Mouse (Mus musculus): Measurements from ENCODE around the gene Usp47. TPM values are rescaled to one million over a fixed set of nuclear protein-coding genes. Genes with fewer than 3 reads are reported as not detected.
A peak's percentile ranks its signal among the peaks of the same experiment; 100 is the strongest.

Gene Usp47
- total and polyA plus RNA-seq, 2 experiments from 2014 or later = 44.9 to 55.7 TPM

DNA sequence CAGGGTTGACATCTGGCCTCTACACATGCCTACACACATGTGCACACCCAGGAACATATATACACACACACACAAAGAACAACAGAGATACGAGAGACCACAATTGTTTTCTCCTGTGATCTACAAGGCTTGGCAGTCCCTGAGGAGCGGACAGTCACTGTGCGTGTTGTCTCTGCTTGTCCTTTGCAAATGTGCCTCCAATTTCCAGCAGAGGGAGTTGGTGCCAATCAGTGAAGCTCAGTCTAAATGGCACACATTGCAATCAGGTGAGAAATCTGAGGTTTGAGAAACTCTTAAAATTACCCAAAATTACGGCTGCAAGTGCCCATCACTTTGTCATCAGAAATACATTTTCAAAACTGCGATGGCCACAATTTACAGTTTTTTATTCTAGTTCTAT is 110.0 kb downstream of the Usp47 start:
- WGBS = 83% methylated on average over 5 of the region's 5 CpGs
- no peak overlapping the region for H3K27ac ChIP-seq
- H3K9me3 ChIP-seq (ENCODE audit: low read length) = no peaks in the 10 kb centered on the region
- peak; percentile 62 for TF ChIP-seq CTCF (IDR thresholded peaks at IDR 0.05; ENCODE audit: low read depth)
- H3K4me2 ChIP-seq (ENCODE audit: low read depth, low read length) = no peak overlapping the region
- no peaks in the 10 kb centered on the region for H3K36me3 ChIP-seq (ENCODE audit: insufficient read depth, low read length)
- ATAC-seq = no peak
- peaks cover 4% of the 10 kb centered on the region; the same call in 1 of the 2 replicates for H3K4me1 ChIP-seq (ENCODE audit: insufficient read depth, low read length)
- no peaks in the 10 kb centered on the region for H3K27me3 ChIP-seq (ENCODE audit: insufficient read depth, low read length)
- no peak overlapping the region for H3K4me3 ChIP-seq (ENCODE audit: low read length)
- DNase-seq (ENCODE audit: low spot score) = no peak
- H3K9ac ChIP-seq (replicated peaks; ENCODE audit: low read length) = no peak overlapping the region

DNA sequence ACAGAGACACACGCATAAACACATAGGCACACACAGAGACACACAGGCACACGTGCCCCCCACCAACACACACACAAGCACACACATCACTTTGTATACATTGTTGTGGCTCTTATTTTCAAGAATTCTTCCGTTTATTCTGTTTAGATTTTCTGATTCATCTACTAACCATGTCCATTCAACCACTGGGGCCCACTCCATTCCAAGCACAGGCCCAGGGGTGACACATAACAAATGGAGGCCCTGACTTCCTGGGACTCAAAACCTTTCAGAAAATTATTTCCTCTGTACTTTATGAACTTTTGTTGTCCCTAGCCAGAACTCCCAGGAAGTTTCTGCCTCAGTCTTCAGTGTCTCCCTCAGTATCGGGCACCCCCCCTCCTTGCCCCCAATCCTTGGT is 111.9 kb downstream of the Usp47 start:
- Histone ChIP-seq H3K9me3 (ENCODE audit: low read length) (no peaks in the 10 kb centered on the region), H3K4me3 (ENCODE audit: low read length) (no peak overlapping the region), H3K27ac (no peak overlapping the region), H3K36me3 (ENCODE audit: insufficient read depth, low read length) (no peaks in the 10 kb centered on the region), H3K4me1 (ENCODE audit: insufficient read depth, low read length) (peaks cover 4% of the 10 kb centered on the region; the same call in 1 of the 2 replicates), H3K4me2 (ENCODE audit: low read depth, low read length) (no peak overlapping the region), H3K9ac (replicated peaks; ENCODE audit: low read length) (no peak overlapping the region), H3K27me3 (ENCODE audit: insufficient read depth, low read length) (no peaks in the 10 kb centered on the region)
- DNase-seq (ENCODE audit: low spot score) (no peak), ATAC-seq (no peak)
- 95% methylated on average over 4 of the region's 4 CpGs for WGBS
- no peak for TF ChIP-seq CTCF (IDR thresholded peaks at IDR 0.05; ENCODE audit: low read depth)

DNA sequence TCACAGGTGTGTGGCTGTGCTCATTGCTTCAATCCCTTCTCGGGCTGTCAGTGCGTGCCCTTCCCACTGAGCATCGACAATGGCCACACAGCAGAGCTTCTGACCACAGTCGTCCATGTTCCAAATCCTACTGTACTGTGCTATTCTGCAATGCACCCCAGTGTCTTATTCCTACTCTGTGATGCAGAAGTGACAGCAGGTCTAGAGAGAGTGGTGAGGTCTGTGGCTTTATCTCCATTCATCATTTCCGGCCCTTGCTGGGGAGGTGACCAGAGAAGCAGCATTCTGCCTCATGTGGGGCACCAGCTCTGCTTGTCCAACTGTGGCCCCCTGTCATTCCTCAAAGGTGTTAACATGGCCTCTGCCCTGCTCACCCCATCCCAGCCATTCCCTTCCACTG is 113.2 kb downstream of the Usp47 start:
- no peak overlapping the region for H3K9ac ChIP-seq (replicated peaks; ENCODE audit: low read length)
- no peak for TF ChIP-seq CTCF (IDR thresholded peaks at IDR 0.05; ENCODE audit: low read depth)
- ATAC-seq = no peak
- H3K27me3 ChIP-seq (ENCODE audit: insufficient read depth, low read length) = no peaks in the 10 kb centered on the region
- no peak overlapping the region for H3K4me3 ChIP-seq (ENCODE audit: low read length)
- no peaks in the 10 kb centered on the region for H3K9me3 ChIP-seq (ENCODE audit: low read length)
- WGBS = 66% methylated on average over 5 of the region's 5 CpGs
- no peak for DNase-seq (ENCODE audit: low spot score)
- H3K4me1 ChIP-seq (ENCODE audit: insufficient read depth, low read length) = peaks cover 4% of the 10 kb centered on the region; the same call in 1 of the 2 replicates
- H3K4me2 ChIP-seq (ENCODE audit: low read depth, low read length) = no peak overlapping the region
- H3K27ac ChIP-seq = no peak overlapping the region
- H3K36me3 ChIP-seq (ENCODE audit: insufficient read depth, low read length) = no peaks in the 10 kb centered on the region

DNA sequence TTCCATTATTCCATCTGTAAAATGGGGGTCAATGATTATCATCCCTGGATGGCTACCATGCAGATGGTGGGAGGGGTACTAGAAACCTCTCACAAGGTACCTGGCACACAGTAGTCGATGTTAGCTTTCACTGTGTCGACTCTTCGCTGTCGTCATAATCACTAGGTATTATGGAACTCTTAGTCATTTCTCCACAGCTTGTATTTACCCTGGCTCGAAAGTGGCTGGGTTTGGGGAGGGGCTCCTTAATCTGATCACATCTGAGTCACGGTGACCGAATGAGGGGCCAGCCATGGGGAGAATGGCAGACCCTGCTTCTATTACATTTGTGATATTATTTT is 114.8 kb downstream of the Usp47 start:
- TF ChIP-seq CTCF (IDR thresholded peaks at IDR 0.05; ENCODE audit: low read depth) = no peak
- ATAC-seq = no peak
- DNase-seq (ENCODE audit: low spot score) = no peak

DNA sequence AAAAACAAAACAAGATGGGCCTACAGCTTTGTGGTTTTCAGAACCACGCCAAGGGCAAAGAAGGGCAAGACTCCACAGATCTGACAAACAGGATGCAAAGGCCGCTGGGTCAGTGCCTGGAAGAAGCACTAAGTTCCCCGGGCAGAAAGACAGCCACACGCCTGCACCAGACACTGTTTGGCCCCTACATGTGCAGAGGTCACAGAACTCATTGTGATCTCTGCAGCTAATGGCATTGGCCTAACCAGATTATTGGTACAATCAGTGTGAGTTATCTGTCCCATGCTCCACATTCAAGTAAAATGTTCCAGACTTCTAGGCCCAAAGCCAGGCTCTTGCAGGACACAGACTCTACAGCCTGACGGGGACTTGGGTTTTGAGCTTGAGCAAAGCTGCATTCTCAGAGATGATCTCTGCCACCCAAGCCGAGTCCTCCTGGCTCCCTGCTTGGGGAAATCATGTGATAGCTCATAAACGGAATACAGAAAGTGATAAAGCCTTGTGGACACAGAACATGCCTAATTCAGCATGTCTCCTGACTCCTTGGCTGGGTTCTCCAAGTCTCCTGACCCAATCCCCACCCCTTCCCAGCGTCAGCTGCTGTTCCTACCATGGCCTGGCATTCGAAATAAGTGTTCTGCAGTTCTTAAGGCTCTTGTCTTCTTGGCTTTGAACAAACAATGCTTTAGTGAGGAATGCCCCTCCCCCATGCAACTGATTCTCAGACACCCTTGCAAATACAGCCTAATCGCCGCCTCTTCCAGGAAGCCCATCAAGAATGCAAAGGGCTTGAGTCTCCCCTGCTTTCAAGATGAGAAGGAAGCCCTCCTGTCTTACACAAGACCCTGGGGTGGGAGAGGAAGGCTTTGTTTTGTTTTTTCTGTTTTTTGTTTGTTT is 115.5 kb downstream of the Usp47 start:
- WGBS = 74% methylated on average over 11 of the region's 11 CpGs
- ATAC-seq = no peak

More for the DNA sequence above, 114.8 kb downstream of the Usp47 start:
- H3K9ac ChIP-seq (replicated peaks; ENCODE audit: low read length) = no peak overlapping the region
- no peak overlapping the region for H3K27ac ChIP-seq
- no peaks in the 10 kb centered on the region for H3K9me3 ChIP-seq (ENCODE audit: low read length)
- 81% methylated on average over 7 of the region's 7 CpGs for WGBS
- H3K4me2 ChIP-seq (ENCODE audit: low read depth, low read length) = no peak overlapping the region
- H3K4me1 ChIP-seq (ENCODE audit: insufficient read depth, low read length) = 0 out of 2 replicates have a peak, but pooled peaks cover 3% of the 10 kb centered on the region
- no peaks in the 10 kb centered on the region for H3K27me3 ChIP-seq (ENCODE audit: insufficient read depth, low read length)
- no peaks in the 10 kb centered on the region for H3K36me3 ChIP-seq (ENCODE audit: insufficient read depth, low read length)
- H3K4me3 ChIP-seq (ENCODE audit: low read length) = no peak overlapping the region

DNA sequence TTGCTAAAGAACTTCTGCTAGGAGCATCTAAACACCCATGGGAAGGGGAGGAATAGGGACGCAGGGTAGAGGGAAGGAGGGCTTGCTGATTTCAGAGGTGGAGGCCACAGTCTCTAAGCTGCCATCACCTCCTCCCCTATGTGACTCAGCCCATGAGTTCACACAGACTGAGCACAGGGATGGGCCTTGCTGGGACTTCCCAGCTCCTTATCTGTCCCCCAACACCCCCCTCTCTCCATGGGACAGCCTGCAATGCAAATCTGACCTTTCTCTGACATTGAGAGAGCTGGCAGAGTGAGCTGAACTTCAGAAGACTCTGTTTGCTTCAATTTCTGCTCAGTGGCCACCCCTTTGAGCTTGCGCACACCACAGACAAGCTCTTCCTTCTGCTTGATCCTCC is 117.4 kb downstream of the Usp47 start:
- H3K9me3 ChIP-seq (ENCODE audit: low read length) = no peaks in the 10 kb centered on the region
- no peak overlapping the region for H3K27ac ChIP-seq
- no peak overlapping the region for H3K4me3 ChIP-seq (ENCODE audit: low read length)
- no peak overlapping the region for H3K4me2 ChIP-seq (ENCODE audit: low read depth, low read length)
- H3K36me3 ChIP-seq (ENCODE audit: insufficient read depth, low read length) = no peaks in the 10 kb centered on the region
- H3K27me3 ChIP-seq (ENCODE audit: insufficient read depth, low read length) = no peaks in the 10 kb centered on the region
- ATAC-seq (no peak), DNase-seq (ENCODE audit: low spot score) (no peak)
- TF ChIP-seq CTCF (IDR thresholded peaks at IDR 0.05; ENCODE audit: low read depth) = no peak
- H3K4me1 ChIP-seq (ENCODE audit: insufficient read depth, low read length) = 0 out of 2 replicates have a peak, but pooled peaks cover 6% of the 10 kb centered on the region
- 94% methylated on average over 2 of the region's 2 CpGs for WGBS
- no peak overlapping the region for H3K9ac ChIP-seq (replicated peaks; ENCODE audit: low read length)

More for the DNA sequence above, 115.5 kb downstream of the Usp47 start:
- Histone ChIP-seq H3K27ac (no peak overlapping the region), H3K36me3 (ENCODE audit: insufficient read depth, low read length) (no peaks in the 10 kb centered on the region), H3K9ac (replicated peaks; ENCODE audit: low read length) (no peak overlapping the region), H3K4me1 (ENCODE audit: insufficient read depth, low read length) (0 out of 2 replicates have a peak, but pooled peaks cover 6% of the 10 kb centered on the region), H3K4me3 (ENCODE audit: low read length) (no peak overlapping the region), H3K9me3 (ENCODE audit: low read length) (no peaks in the 10 kb centered on the region), H3K4me2 (ENCODE audit: low read depth, low read length) (no peak overlapping the region), H3K27me3 (ENCODE audit: insufficient read depth, low read length) (no peaks in the 10 kb centered on the region)
- TF ChIP-seq CTCF (IDR thresholded peaks at IDR 0.05; ENCODE audit: low read depth) = no peak
- DNase-seq (ENCODE audit: low spot score) = no peak

DNA sequence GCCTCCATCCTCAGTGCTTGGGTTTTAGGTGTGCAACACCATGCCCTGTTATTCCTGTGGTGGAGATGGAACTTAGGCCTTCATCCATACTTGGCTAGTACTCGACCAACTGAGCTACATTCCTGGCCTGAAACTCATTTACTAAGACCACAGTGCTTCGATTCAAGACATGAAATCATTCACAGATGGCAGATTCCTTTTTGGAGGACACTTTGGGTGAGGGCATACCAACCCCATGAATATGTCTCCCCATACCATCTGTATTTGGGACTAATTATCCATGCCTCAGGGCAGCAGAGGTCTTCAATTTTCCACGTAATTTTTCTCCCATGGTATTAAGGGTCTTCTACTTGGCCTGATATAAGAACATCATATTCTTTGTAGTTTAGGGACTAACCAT is 119.3 kb downstream of the Usp47 start:
- no peak for TF ChIP-seq CTCF (IDR thresholded peaks at IDR 0.05; ENCODE audit: low read depth)
- WGBS = 50% methylated on average over 3 of the region's 3 CpGs

More for the DNA sequence above, 119.3 kb downstream of the Usp47 start:
- no peak for DNase-seq (ENCODE audit: low spot score)
- H3K4me1 ChIP-seq (ENCODE audit: insufficient read depth, low read length) = 0 out of 2 replicates have a peak, but pooled peaks cover 6% of the 10 kb centered on the region
- no peak overlapping the region for H3K4me3 ChIP-seq (ENCODE audit: low read length)
- H3K4me2 ChIP-seq (ENCODE audit: low read depth, low read length) = no peak overlapping the region
- H3K27me3 ChIP-seq (ENCODE audit: insufficient read depth, low read length) = no peaks in the 10 kb centered on the region
- no peaks in the 10 kb centered on the region for H3K9me3 ChIP-seq (ENCODE audit: low read length)
- H3K27ac ChIP-seq = no peak overlapping the region
- H3K9ac ChIP-seq (replicated peaks; ENCODE audit: low read length) = no peak overlapping the region
- H3K36me3 ChIP-seq (ENCODE audit: insufficient read depth, low read length) = no peaks in the 10 kb centered on the region
- ATAC-seq = no peak

Measured in hindbrain, postnatal 0 days (tissue).